Mouse (Mus musculus): ENCODE results near the gene Gm17571.

Gm17571 gene

GRCm38 (mm10) chr9:13454651-13455123, 8.1 kb upstream of the Gm17571 start:
- no peak for DNase-seq

- no peak for DNase-seq
Measured at GRCm38 (mm10) chr9:13448716-13449115, 2.2 kb upstream of the Gm17571 start.

GRCm38 (mm10) chr9:13446236-13446635, 317 bp downstream of the Gm17571 start:
- DNase-seq, result no peak

- DNase-seq, result no peak
Measured at GRCm38 (mm10) chr9:13443484-13444211, 2.9 kb downstream of the Gm17571 start.

- DNase-seq, result no peak
Measured at GRCm38 (mm10) chr9:13442012-13442735, 4.4 kb downstream of the Gm17571 start.

GRCm38 (mm10) chr9:13440911-13441310, 5.6 kb downstream of the Gm17571 start:
- DNase-seq, result no peak

- no peak for DNase-seq
Measured at GRCm38 (mm10) chr9:13433501-13434090, 13.0 kb downstream of the Gm17571 start.

GRCm38 (mm10) chr9:13431646-13432045, 14.9 kb downstream of the Gm17571 start:
- DNase-seq, result no peak

GRCm38 (mm10) chr9:13430744-13431143, 15.8 kb downstream of the Gm17571 start:
- no peak for DNase-seq

- no peak for DNase-seq
Measured at GRCm38 (mm10) chr9:13430302-13430701, 16.3 kb downstream of the Gm17571 start.

GRCm38 (mm10) chr9:13429477-13430125, 17.0 kb downstream of the Gm17571 start:
- no peak for DNase-seq

- DNase-seq, result peak; percentile 12
Measured at GRCm38 (mm10) chr9:13425031-13425940, 21.3 kb downstream of the Gm17571 start.

GRCm38 (mm10) chr9:13414230-13414766, 32.3 kb downstream of the Gm17571 start:
- no peak for DNase-seq
